Mouse (Mus musculus) G1E (cell line): ENCODE results near the gene Ccdc9b.

Experiments
- CTCF ChIP-seq: IDR thresholded peaks from 2 replicates; pipeline ENCODE4 v1.5.1; 2012; ENCODE audit warnings: low read depth, low read length, inconsistent platforms, mixed read lengths
- GATA1 ChIP-seq: IDR thresholded peaks from 2 replicates; pipeline ENCODE4 v1.6.1; 2012; ENCODE audit warnings: borderline replicate concordance, low read length, inconsistent platforms, mixed read lengths
- GATA2 ChIP-seq: IDR thresholded peaks from 2 replicates; pipeline ENCODE4 v1.6.1; 2012; ENCODE audit warnings: low read depth, low read length, inconsistent platforms, borderline replicate concordance
- POLR2AphosphoS5 ChIP-seq: IDR thresholded peaks from 2 replicates; pipeline ENCODE4 v1.6.1; 2012; ENCODE audit warnings: low read depth, low read length, inconsistent platforms; ENCODE audit not compliant: insufficient replicate concordance

DNA sequence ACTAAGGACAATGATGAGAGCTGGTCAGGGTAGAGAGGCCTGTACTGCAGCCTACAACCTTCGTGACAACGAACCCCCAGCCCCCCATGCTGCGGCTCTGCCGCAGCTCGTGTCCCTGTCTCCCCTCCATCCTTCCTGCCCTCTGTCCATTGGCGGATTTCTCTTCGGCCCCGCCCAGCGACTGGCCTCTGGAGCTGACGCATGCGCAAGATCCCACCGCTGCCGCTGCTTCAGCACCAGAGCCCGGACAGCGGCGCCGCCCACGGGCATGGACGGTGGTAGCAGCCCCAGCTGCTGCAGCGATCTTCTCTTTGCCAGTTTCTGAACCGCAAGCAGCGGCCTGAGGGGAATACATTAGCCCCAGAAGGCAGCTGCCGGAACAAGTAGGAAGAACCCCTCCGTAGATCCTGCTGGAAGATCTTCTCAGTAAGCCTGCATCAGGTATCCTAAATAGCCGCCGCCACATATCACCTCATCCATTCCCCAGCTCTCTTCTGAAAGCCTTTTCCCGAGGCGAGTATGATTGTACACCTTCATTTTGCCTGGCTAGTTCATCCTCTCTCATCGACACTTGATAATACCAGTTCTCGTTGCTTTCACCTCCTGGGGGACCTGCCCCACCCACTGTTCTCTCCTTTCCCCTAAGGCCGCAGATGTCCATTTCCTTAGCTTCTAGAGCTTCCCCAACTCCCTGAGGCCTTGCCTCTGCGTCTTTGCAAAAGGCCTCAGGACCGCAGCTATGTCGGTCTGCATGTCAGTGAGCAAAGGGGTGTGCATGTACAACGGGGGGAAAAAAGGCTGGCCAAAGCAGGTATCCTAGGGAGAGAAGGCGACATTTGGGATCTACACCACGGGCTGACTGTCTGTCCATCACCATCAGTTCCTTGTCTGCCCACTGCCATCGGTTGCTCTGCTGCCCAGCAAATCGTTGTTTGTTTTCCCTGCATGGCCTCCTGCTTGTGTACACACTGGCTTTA is 17.3 kb upstream of the Ccdc9b start, which contains the start of gene Disp2:
- TF ChIP-seq CTCF (no peak), GATA1 (no peak), GATA2 (no peak), POLR2AphosphoS5 (no peak)
